Mouse (Mus musculus) ES-Bruce4 (cell line): ENCODE data around the gene Mast1.

Experiments
- CTCF ChIP-seq: IDR thresholded peaks from one replicate; pipeline ENCODE4 v1.8.1; 2011; ENCODE audit warnings: low read depth, low read length
- EP300 ChIP-seq: IDR thresholded peaks from 2 replicates; pipeline ENCODE4 v1.6.1; 2011; ENCODE audit warnings: low read depth, low read length; ENCODE audit not compliant: insufficient read depth
- POLR2A ChIP-seq: IDR thresholded peaks from one replicate; pipeline ENCODE4 v1.8.1; 2011; ENCODE audit warnings: low read length; ENCODE audit not compliant: insufficient read depth

GRCm38 (mm10) chr8:84974543-84975142 is 37.5 kb upstream of the Mast1 start:
- TF ChIP-seq POLR2A = no peak
- TF ChIP-seq CTCF = no peak
- TF ChIP-seq EP300 = no peak
